Mouse (Mus musculus) cerebellum, adult 2 months (tissue): Measurements from ENCODE around the gene Nxph4. TPM values are rescaled to one million over a fixed set of nuclear protein-coding genes. Genes with fewer than 3 reads are reported as not detected.
A peak's percentile ranks its signal among the peaks of the same experiment; 100 is the strongest.

Source experiments
- DNase-seq, 2 experiments: peaks; one replicate each; pipeline ENCODE4 v3.0.0; 2021
- H3K27ac ChIP-seq: fragments of 200-500 bp; 2 replicates; pipeline ENCODE4 v1.5.1; 2012; ENCODE audit warnings: low read length, control low read depth, inconsistent platforms; ENCODE audit not compliant: insufficient read depth
- H3K27me3 ChIP-seq: fragments of 200-500 bp; 2 replicates; pipeline ENCODE4 v1.6.1; 2012; ENCODE audit warnings: inconsistent platforms, mild to moderate bottlenecking, low read length, moderate library complexity; ENCODE audit not compliant: control insufficient read depth, insufficient read depth
- H3K4me1 ChIP-seq: fragments of 200-500 bp; 2 replicates; pipeline ENCODE4 v1.6.1; 2011; ENCODE audit warnings: low read length; ENCODE audit not compliant: control insufficient read depth, insufficient read depth
- H3K4me3 ChIP-seq: fragments of 200-500 bp; replicated peaks from 2 replicates; pipeline ENCODE3; 2011; ENCODE audit warnings: mild to moderate bottlenecking, low read depth, low read length, control low read depth; ENCODE audit not compliant: insufficient read depth
- CTCF ChIP-seq: fragments of 200-500 bp; IDR thresholded peaks from 2 replicates; pipeline ENCODE4 v1.5.1; 2011; ENCODE audit warnings: low read depth, mild to moderate bottlenecking, control low read depth, low read length, moderate library complexity, borderline replicate concordance; ENCODE audit not compliant: insufficient read depth
- POLR2A ChIP-seq: fragments of 200-500 bp; IDR thresholded peaks from 2 replicates; pipeline ENCODE4 v1.6.1; 2011; ENCODE audit warnings: low read length, control low read depth, borderline replicate concordance; ENCODE audit not compliant: insufficient read depth
- WGBS: fragments of 180-500 bp; shearing (Covaris S2); methylation state at CpG from one replicate; pipeline ENCODE4 v1.1.7; 2018; 5-methylcytosine and 5-hydroxymethylcytosine counted together
- polyA plus RNA-seq: library from polyadenylated mRNA; depleted of rRNA; stranded (reverse); fragments of >200 nt; gene quantifications from 2 replicates; pipeline ENCODE4 v1.2.3, GENCODE M21; 2012

Gene Nxph4
- polyA plus RNA-seq, 1 experiment, result 33.8 TPM

- no peaks in the 10 kb centered on the region for H3K27me3 ChIP-seq
- TF ChIP-seq POLR2A, result peak; percentile 43; the same call in 1 of the 2 replicates
- TF ChIP-seq CTCF, result peak; percentile 99
- peak overlapping the region; percentile 67 for H3K4me3 ChIP-seq
- DNase-seq, result peak; percentile 90 to 97
- H3K4me1 ChIP-seq, result peaks cover 36% of the 10 kb centered on the region
- peak overlapping the region; percentile 98 for H3K27ac ChIP-seq
- WGBS, result 1% methylated on average over 27 of the region's 27 CpGs
Observed at GRCm38 (mm10) chr10:127512813-127513212, 21.5 kb downstream of the Nxph4 start.

GRCm38 (mm10) chr10:127512307-127512666 is 22.1 kb downstream of the Nxph4 start:
- no peak for DNase-seq
- Histone ChIP-seq H3K27me3 (no peaks in the 10 kb centered on the region), H3K4me3 (peak overlapping the region; percentile 67), H3K4me1 (peaks cover 38% of the 10 kb centered on the region), H3K27ac (peak overlapping the region; percentile 98)
- WGBS, result under 1% methylated on average over 7 of the region's 7 CpGs
- TF ChIP-seq POLR2A (0 out of 2 replicates have a peak, but pooled peaks have one; percentile 29), CTCF (no peak)

- TF ChIP-seq POLR2A (peak; percentile 72), CTCF (0 out of 2 replicates have a peak, but pooled peaks have one; percentile 11)
- DNase-seq, result peak; percentile 89 to 92
- no peaks in the 10 kb centered on the region for H3K27me3 ChIP-seq
- H3K4me3 ChIP-seq, result peak overlapping the region; percentile 67
- H3K27ac ChIP-seq, result peak overlapping the region; percentile 98
- H3K4me1 ChIP-seq, result peaks cover 38% of the 10 kb centered on the region
- under 1% methylated on average over 45 of the region's 46 CpGs for WGBS
Observed at GRCm38 (mm10) chr10:127511634-127512306, 22.6 kb downstream of the Nxph4 start.

DNA sequence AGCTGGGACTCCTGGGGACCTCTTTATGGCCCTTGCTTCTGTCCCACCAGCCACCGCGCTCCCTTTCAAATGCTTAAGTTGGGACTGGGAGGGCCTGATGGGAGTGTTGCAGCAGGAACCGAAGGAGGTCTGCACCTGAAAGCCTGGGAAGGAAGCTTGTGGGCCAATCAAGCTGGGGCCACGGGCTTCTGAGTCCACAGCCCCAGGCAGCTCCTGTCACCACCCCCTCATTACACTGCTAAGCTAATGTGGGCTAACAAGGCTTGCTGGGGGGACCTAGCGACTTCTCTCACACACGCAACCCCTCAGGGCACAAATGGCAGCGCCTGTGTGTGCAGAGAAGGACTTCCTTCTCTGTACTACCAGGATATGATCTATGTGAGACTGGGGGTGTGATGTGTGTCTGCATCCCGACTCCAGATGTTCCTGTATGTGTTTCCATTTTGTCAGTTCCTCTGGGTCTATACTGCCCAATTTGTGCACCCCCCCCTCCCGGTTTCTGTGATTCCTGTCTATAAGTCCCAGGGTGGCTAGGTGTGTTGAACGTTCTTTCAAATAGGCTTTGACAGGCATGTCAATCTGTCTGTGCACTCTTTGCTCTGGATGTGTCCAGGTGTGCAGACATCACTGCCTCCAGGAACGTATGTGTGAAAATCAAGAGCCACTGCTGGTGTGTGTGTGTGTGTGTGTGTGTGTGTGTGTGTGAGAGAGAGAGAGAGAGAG is 23.3 kb downstream of the Nxph4 start:
- Histone ChIP-seq H3K27ac (peak overlapping the region; percentile 98), H3K4me1 (peaks cover 38% of the 10 kb centered on the region), H3K4me3 (peak overlapping the region; percentile 67), H3K27me3 (no peaks in the 10 kb centered on the region)
- DNase-seq, result peak; percentile 38 to 61
- 29% methylated on average over 11 of the region's 11 CpGs for WGBS
- TF ChIP-seq POLR2A (no peak), CTCF (no peak)

DNA sequence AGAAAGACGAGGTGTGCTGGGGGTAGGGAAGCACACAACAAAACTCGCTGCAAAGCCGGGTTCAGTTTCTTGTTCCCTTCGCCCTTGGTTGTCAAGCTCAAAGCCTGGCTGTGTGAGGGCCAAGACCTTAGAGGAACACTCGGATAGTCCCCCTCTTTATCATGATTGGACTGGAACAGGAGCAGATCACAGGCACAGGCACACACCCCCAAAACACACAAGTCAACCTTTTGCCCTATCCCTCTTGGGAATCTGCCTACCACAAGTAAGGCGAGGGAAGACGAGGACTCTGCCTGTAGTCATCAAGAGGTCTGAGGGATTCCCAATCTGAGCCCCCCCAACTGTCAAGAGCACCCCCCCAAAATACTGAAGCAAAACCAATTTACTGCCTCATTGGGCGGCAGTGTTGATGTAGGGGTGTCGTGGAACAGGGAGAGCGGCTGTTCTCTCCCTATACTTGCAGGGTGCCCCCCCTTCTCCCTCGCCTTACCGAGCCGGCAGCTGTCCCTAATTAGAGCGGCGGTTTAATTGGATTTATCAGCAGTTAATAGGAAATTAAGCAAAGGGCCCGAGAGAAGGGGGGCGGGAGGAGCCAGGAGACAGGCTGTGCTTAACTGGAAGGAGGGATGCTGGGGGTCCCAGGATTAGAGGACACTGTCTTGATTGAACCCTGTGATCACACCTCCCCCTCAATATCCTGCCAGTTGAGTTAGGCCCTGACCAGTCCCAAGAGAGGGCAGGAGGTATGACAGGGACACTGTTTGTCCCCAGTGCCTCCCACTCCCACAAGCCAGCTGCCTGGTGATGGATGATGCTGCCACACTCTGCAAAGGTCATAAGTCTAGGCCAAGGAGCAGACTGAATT is 24.3 kb downstream of the Nxph4 start:
- peak overlapping the region; percentile 98 for H3K27ac ChIP-seq
- H3K27me3 ChIP-seq, result no peaks in the 10 kb centered on the region
- H3K4me1 ChIP-seq, result peaks cover 38% of the 10 kb centered on the region
- TF ChIP-seq CTCF (no peak), POLR2A (peak; percentile 40; the same call in 1 of the 2 replicates)
- H3K4me3 ChIP-seq, result peak overlapping the region; percentile 44
- 8% methylated on average over 17 of the region's 17 CpGs for WGBS
- DNase-seq, result peak; percentile 60 to 62

- DNase-seq, result peak; percentile 96 to 97
- peak overlapping the region; percentile 72 for H3K4me3 ChIP-seq
- peaks cover 38% of the 10 kb centered on the region for H3K4me1 ChIP-seq
- H3K27me3 ChIP-seq, result no peaks in the 10 kb centered on the region
- TF ChIP-seq POLR2A (no peak), CTCF (peak; percentile 76)
- WGBS, result under 1% methylated on average over 35 of the region's 35 CpGs
- H3K27ac ChIP-seq, result peak overlapping the region; percentile 98
Observed at GRCm38 (mm10) chr10:127509051-127509836, 25.1 kb downstream of the Nxph4 start.

- Histone ChIP-seq H3K27ac (no peak overlapping the region), H3K4me3 (no peak overlapping the region), H3K4me1 (peaks cover 35% of the 10 kb centered on the region), H3K27me3 (no peaks in the 10 kb centered on the region)
- TF ChIP-seq CTCF, result peak; percentile 75
- TF ChIP-seq POLR2A, result no peak
- peak; percentile 78 to 84 for DNase-seq
- 9% methylated on average over 15 of the region's 15 CpGs for WGBS
Observed at GRCm38 (mm10) chr10:127508239-127508638, 26.1 kb downstream of the Nxph4 start.
